Mouse (Mus musculus) lung, postnatal 0 days (tissue): ENCODE results near the gene Tgfb3.

ENCODE experiments used
- CTCF ChIP-seq: IDR thresholded peaks from 2 replicates; pipeline ENCODE4 v1.5.1; 2016; ENCODE audit warnings: antibody characterized with exemption, mild to moderate bottlenecking
- EP300 ChIP-seq: IDR thresholded peaks from 2 replicates; pipeline ENCODE4 v1.6.1; 2016; ENCODE audit warnings: antibody characterized with exemption, mild to moderate bottlenecking, control low read depth

GRCm38 (mm10) chr12:86102686-86103085, 23.8 kb upstream of the Tgfb3 start:
- TF ChIP-seq EP300 (no peak), CTCF (no peak)
